Mouse (Mus musculus) embryonic fibroblast, embryonic 13.5 days (primary cell): ENCODE measurements around the gene Sft2d2.

Experiments used
- CTCF ChIP-seq: IDR thresholded peaks from 2 replicates; pipeline ENCODE4 v1.5.1; 2011; ENCODE audit warnings: mild to moderate bottlenecking, control low read depth, low read length, moderate library complexity, borderline replicate concordance; ENCODE audit not compliant: insufficient read depth
- POLR2A ChIP-seq: IDR thresholded peaks from 2 replicates; pipeline ENCODE4 v1.6.1; 2011; ENCODE audit warnings: low read depth, mild to moderate bottlenecking, control low read depth, low read length, moderate library complexity

GRCm38 (mm10) chr1:165185116-165185515 is 9.1 kb downstream of the Sft2d2 start:
- TF ChIP-seq CTCF (no peak), POLR2A (no peak)
